Mouse (Mus musculus) CH12.LX (cell line): ENCODE results near the gene Scamp5. TPM values are rescaled to one million over a fixed set of nuclear protein-coding genes. Genes with fewer than 3 reads are reported as not detected.

Experiments
- DNase-seq: peaks from one replicate; pipeline ENCODE4 v3.0.0-alpha.2; 2013; ENCODE audit errors: extremely low read depth
- H3K27ac ChIP-seq: 2 replicates; pipeline ENCODE4 v1.5.1; 2012; ENCODE audit warnings: low read depth, mild to moderate bottlenecking, control low read depth, moderate library complexity; ENCODE audit not compliant: insufficient read depth
- H3K27me3 ChIP-seq: replicated peaks from 2 replicates; pipeline ENCODE3; 2012; ENCODE audit warnings: inconsistent platforms
- H3K36me3 ChIP-seq, 2 experiments: replicated peaks in 1 of 2; 2 replicates each; pipeline versions ENCODE3 to v1.6.1; 2012; ENCODE audit warnings: inconsistent platforms in 1 of 2, low read length in 1 of 2, mild to moderate bottlenecking in 1 of 2, mixed read lengths in 1 of 2, moderate library complexity in 1 of 2; ENCODE audit not compliant: control insufficient read depth in 1 of 2, insufficient read depth in 1 of 2
- H3K4me1 ChIP-seq, 2 experiments: 2 replicates each; pipeline ENCODE4 v1.6.1; 2012; ENCODE audit warnings: inconsistent platforms in 1 of 2, moderate library complexity in 1 of 2; ENCODE audit not compliant: insufficient read depth in 2 of 2, control insufficient read depth in 1 of 2
- H3K4me2 ChIP-seq: 2 replicates; pipeline ENCODE4 v1.6.1; 2012; ENCODE audit warnings: low read depth, mild to moderate bottlenecking, control low read depth; ENCODE audit not compliant: poor library complexity, insufficient read depth, severe bottlenecking
- H3K4me3 ChIP-seq, 3 experiments: fragments of 150-350 bp in 1 of 3; sonication (generic) in 1 of 3; replicated peaks in 1 of 3; 2 replicates each; pipeline versions ENCODE3 to v1.5.1; 2011 to 2012; ENCODE audit warnings: low read depth in 2 of 3, low read length in 2 of 3, mild to moderate bottlenecking in 2 of 3, moderate library complexity in 2 of 3, control low read depth in 1 of 3, improper control_type of control experiment in 1 of 3, inconsistent platforms in 1 of 3, mixed read lengths in 1 of 3; ENCODE audit not compliant: poor library complexity in 1 of 3
- H3K79me2 ChIP-seq: replicated peaks from 2 replicates; pipeline ENCODE4 v1.6.1; 2012; ENCODE audit warnings: mild to moderate bottlenecking, moderate library complexity; ENCODE audit not compliant: control insufficient read depth, poor library complexity, insufficient read depth, severe bottlenecking; ENCODE audit errors: extremely low read depth
- H3K9ac ChIP-seq: 2 replicates; pipeline ENCODE4 v1.6.1; 2012; ENCODE audit warnings: low read depth, mild to moderate bottlenecking, control low read depth, moderate library complexity; ENCODE audit not compliant: insufficient read depth
- H3K9me3 ChIP-seq: replicated peaks from 2 replicates; pipeline ENCODE3; 2012; ENCODE audit warnings: low read length, inconsistent platforms, mixed read lengths
- BHLHE40 ChIP-seq: IDR thresholded peaks from 2 replicates; pipeline ENCODE4 v1.6.1; 2011; ENCODE audit warnings: mild to moderate bottlenecking, low read depth, low read length, improper control_type of control experiment
- CHD1 ChIP-seq: IDR thresholded peaks from 2 replicates; pipeline ENCODE4 v1.6.1; 2012; ENCODE audit warnings: low read depth, low read length, improper control_type of control experiment, inconsistent platforms
- CHD2 ChIP-seq: IDR thresholded peaks from 2 replicates; pipeline ENCODE4 v1.6.1; 2011; ENCODE audit warnings: low read length, improper control_type of control experiment
- CTCF ChIP-seq, 2 experiments: IDR thresholded peaks in 1 of 2; conservative IDR thresholded peaks in 1 of 2; 2 replicates each; pipeline ENCODE4 v1.5.1; 2011 to 2012; ENCODE audit warnings: low read depth in 2 of 2, low read length in 2 of 2, improper control_type of control experiment in 1 of 2, inconsistent platforms in 1 of 2, mild to moderate bottlenecking in 1 of 2, moderate library complexity in 1 of 2
- E2F4 ChIP-seq: IDR thresholded peaks from 2 replicates; pipeline ENCODE4 v1.6.1; 2011; ENCODE audit warnings: low read depth, low read length, improper control_type of control experiment; ENCODE audit not compliant: insufficient replicate concordance
- ETS1 ChIP-seq: conservative IDR thresholded peaks from 2 replicates; pipeline ENCODE4 v1.6.1; 2012; ENCODE audit warnings: low read depth, mild to moderate bottlenecking, inconsistent platforms, low read length, improper control_type of control experiment, moderate library complexity
- GABPA ChIP-seq: IDR thresholded peaks from 2 replicates; pipeline ENCODE4 v1.6.1; 2012; ENCODE audit warnings: low read depth, low read length, improper control_type of control experiment, inconsistent platforms; ENCODE audit not compliant: insufficient replicate concordance
- IRF4 ChIP-seq: IDR thresholded peaks from 2 replicates; pipeline ENCODE4 v1.6.1; 2014; ENCODE audit warnings: low read depth, mild to moderate bottlenecking, inconsistent platforms, low read length, improper control_type of control experiment
- JUND ChIP-seq: conservative IDR thresholded peaks from 2 replicates; pipeline ENCODE4 v1.6.1; 2011; ENCODE audit warnings: low read depth, low read length, improper control_type of control experiment
- MAFK ChIP-seq: IDR thresholded peaks from 2 replicates; pipeline ENCODE4 v1.6.1; 2011; ENCODE audit warnings: low read length, improper control_type of control experiment; ENCODE audit not compliant: insufficient replicate concordance
- MAZ ChIP-seq: IDR thresholded peaks from 2 replicates; pipeline ENCODE4 v1.6.1; 2012; ENCODE audit warnings: low read depth, mild to moderate bottlenecking, inconsistent platforms, low read length, improper control_type of control experiment, moderate library complexity
- MXI1 ChIP-seq: IDR thresholded peaks from 2 replicates; pipeline ENCODE4 v1.6.1; 2011; ENCODE audit warnings: mild to moderate bottlenecking, low read depth, low read length, improper control_type of control experiment
- MYC ChIP-seq: IDR thresholded peaks from 2 replicates; pipeline ENCODE4 v1.6.1; 2011; ENCODE audit warnings: low read depth, mild to moderate bottlenecking, improper control_type of control experiment, low read length
- NELFE ChIP-seq: IDR thresholded peaks from 2 replicates; pipeline ENCODE4 v1.6.1; 2011; ENCODE audit warnings: low read depth, low read length, improper control_type of control experiment
- POLR2A ChIP-seq: IDR thresholded peaks from 2 replicates; pipeline ENCODE4 v1.6.1; 2011; ENCODE audit warnings: low read depth, mild to moderate bottlenecking, improper control_type of control experiment, low read length
- RAD21 ChIP-seq: IDR thresholded peaks from 2 replicates; pipeline ENCODE4 v1.6.1; 2011; ENCODE audit warnings: low read depth, mild to moderate bottlenecking, low read length, improper control_type of control experiment, moderate library complexity
- RCOR1 ChIP-seq: conservative IDR thresholded peaks from 2 replicates; pipeline ENCODE4 v1.6.1; 2012; ENCODE audit warnings: low read depth, mild to moderate bottlenecking, inconsistent platforms, low read length, improper control_type of control experiment
- SIN3A ChIP-seq: IDR thresholded peaks from 2 replicates; pipeline ENCODE4 v1.6.1; 2012; ENCODE audit warnings: low read length, improper control_type of control experiment, inconsistent platforms
- SMC3 ChIP-seq: IDR thresholded peaks from 2 replicates; pipeline ENCODE4 v1.6.1; 2011; ENCODE audit warnings: low read depth, low read length, improper control_type of control experiment
- TBP ChIP-seq: conservative IDR thresholded peaks from 2 replicates; pipeline ENCODE4 v1.6.1; 2011; ENCODE audit warnings: low read depth, low read length, improper control_type of control experiment
- TCF12 ChIP-seq: IDR thresholded peaks from 2 replicates; pipeline ENCODE4 v1.6.1; 2014; ENCODE audit warnings: low read depth, mild to moderate bottlenecking, inconsistent platforms, low read length, improper control_type of control experiment
- ZKSCAN1 ChIP-seq: IDR thresholded peaks from 2 replicates; pipeline ENCODE4 v1.6.1; 2012; ENCODE audit warnings: low read depth, inconsistent platforms, low read length, improper control_type of control experiment, borderline replicate concordance
- ZMIZ1 ChIP-seq: IDR thresholded peaks from 2 replicates; pipeline ENCODE4 v1.6.1; 2012; ENCODE audit warnings: low read depth, mild to moderate bottlenecking, inconsistent platforms, low read length, improper control_type of control experiment
- ZNF384 ChIP-seq: IDR thresholded peaks from 2 replicates; pipeline ENCODE4 v1.6.1; 2012; ENCODE audit warnings: low read depth, low read length, improper control_type of control experiment, inconsistent platforms
- dilution Hi-C: fragments of 300-500 bp; cut with MboI; formaldehyde crosslinking; loops from 2 replicates; pipeline ENCODE4 v1.14.3; 2020; ENCODE audit warnings: low sequenced_read_pairs; ENCODE audit not compliant: extremely low pct_unique_long_range_greater_than_20kb, extremely low pct_ligation_motif_present
- in situ Hi-C: fragments of 300-500 bp; cut with MboI; formaldehyde crosslinking; loops from 3 replicates; pipeline ENCODE4 v1.14.3; 2019; ENCODE audit warnings: low sequenced_read_pairs, low pct_ligation_motif_present, low pct_unique_long_range_greater_than_20kb, mixed read lengths
- polyA plus RNA-seq: library from polyadenylated mRNA; unstranded; fragments of >175 nt; gene quantifications from 2 replicates; pipeline ENCODE4 v1.2.1, GENCODE M21; 2012; ENCODE audit warnings: low read depth; ENCODE audit not compliant: insufficient read length
- total RNA-seq, 2 experiments: library from RNA; depleted of rRNA; stranded (reverse); fragments of 300-350 nt in 1 of 2; fragments of >200 nt in 1 of 2; gene quantifications; 2 replicates each; pipeline ENCODE4 v1.2.3; 2012 to 2014

Scamp5 gene
- total and polyA plus RNA-seq, 3 experiments = 0.34 to 2.1 (median 0.99) TPM

GRCm38 (mm10) chr9:57407120-57407905 lies 60.5 kb downstream of the Scamp5 start:
- Histone ChIP-seq H3K4me2 (no peak overlapping the region), H3K79me2 (no peaks in the 10 kb centered on the region), H3K9me3 (no peaks in the 10 kb centered on the region), H3K36me3 (peaks cover 5 to 14% of the 10 kb centered on the region in 2 experiments), H3K4me3 (no peak overlapping the region), H3K27me3 (no peaks in the 10 kb centered on the region), H3K4me1 (peaks cover 0 to 17% of the 10 kb centered on the region in 2 experiments; a peak in 2 of 4 replicates), H3K9ac (no peak overlapping the region), H3K27ac (no peak overlapping the region)
- in situ Hi-C loops = no loop called here
- no peak for DNase-seq
- dilution Hi-C loops = no loop called here
- TF ChIP-seq MYC (no peak), TBP (no peak), JUND (no peak), ETS1 (no peak), RCOR1 (no peak), POLR2A (no peak), CHD2 (no peak), MAFK (no peak), IRF4 (no peak), RAD21 (no peak), ZMIZ1 (no peak), GABPA (no peak), ZKSCAN1 (no peak), MXI1 (no peak), SIN3A (no peak), SMC3 (no peak), BHLHE40 (no peak), E2F4 (no peak), NELFE (no peak), CHD1 (no peak)

- Histone ChIP-seq H3K4me1 (peaks cover 0 to 17% of the 10 kb centered on the region in 2 experiments; a peak in 2 of 4 replicates), H3K9ac (no peak overlapping the region), H3K4me3 (no peak overlapping the region), H3K36me3 (peaks cover 0 to 7% of the 10 kb centered on the region in 2 experiments), H3K9me3 (peaks cover 3% of the 10 kb centered on the region), H3K27me3 (no peaks in the 10 kb centered on the region), H3K27ac (no peak overlapping the region), H3K4me2 (no peak overlapping the region), H3K79me2 (no peaks in the 10 kb centered on the region)
- in situ Hi-C loops (no loop called here), dilution Hi-C loops (no loop called here)
- no peak for TF ChIP-seq ZNF384
- no peak for TF ChIP-seq CTCF (conservative IDR thresholded peaks at IDR 0.05 in 1 of 2, IDR thresholded peaks at IDR 0.05 in 1 of 2; ENCODE audit: low read depth in 2 of 2, low read length in 2 of 2)
- no peak for TF ChIP-seq MAZ
- TF ChIP-seq TBP = no peak
- no peak for TF ChIP-seq ZKSCAN1
- TF ChIP-seq TCF12 = no peak
- TF ChIP-seq MXI1 = no peak
- DNase-seq = no peak
Measured at GRCm38 (mm10) chr9:57406395-57406794, 61.5 kb downstream of the Scamp5 start.
